Mouse (Mus musculus) G1E (cell line): ENCODE measurements around the gene Col4a1.

Experiments used
- CTCF ChIP-seq: IDR thresholded peaks from 2 replicates; pipeline ENCODE4 v1.5.1; 2012; ENCODE audit warnings: low read depth, low read length, inconsistent platforms, mixed read lengths
- GATA1 ChIP-seq: IDR thresholded peaks from 2 replicates; pipeline ENCODE4 v1.6.1; 2012; ENCODE audit warnings: borderline replicate concordance, low read length, inconsistent platforms, mixed read lengths
- TAL1 ChIP-seq: conservative IDR thresholded peaks from 2 replicates; pipeline ENCODE4 v1.6.1; 2012; ENCODE audit warnings: low read depth, low read length, inconsistent platforms, mixed read lengths

- no peak for TF ChIP-seq TAL1
- no peak for TF ChIP-seq CTCF
- TF ChIP-seq GATA1 = no peak
These were observed 115.4 kb downstream of the Col4a1 start for GRCm38 (mm10) chr8:11197261-11197660.
